Mouse (Mus musculus): ENCODE results near the gene Wdcp. TPM values are rescaled to one million over a fixed set of nuclear protein-coding genes. Genes with fewer than 3 reads are reported as not detected.

Gene Wdcp
- polyA plus RNA-seq, 1 experiment from 2014 or later = 17.1 TPM

DNA sequence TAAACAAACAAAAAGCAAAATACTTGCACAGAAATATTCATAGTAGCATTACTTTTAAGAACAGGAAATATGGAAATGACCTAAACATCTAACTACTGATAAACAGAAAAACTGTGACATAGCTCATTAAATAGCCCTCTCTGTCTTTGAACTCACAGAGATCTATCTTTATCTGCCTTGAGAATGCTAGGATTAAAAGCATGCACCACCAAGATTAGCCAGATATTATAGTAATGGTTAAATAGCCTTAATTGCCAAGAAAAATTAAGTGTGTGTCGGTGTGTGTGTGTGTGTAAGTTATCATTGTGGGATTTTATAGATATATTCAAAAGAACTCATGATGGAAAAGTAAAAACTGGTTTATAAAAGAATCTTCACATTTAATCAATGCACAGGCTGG lies 46.8 kb downstream of the Wdcp start:
- Histone ChIP-seq H3K4me2 (no peak overlapping the region), H3K27me3 (no peaks in the 10 kb centered on the region), H3K27ac (replicated peaks) (no peak overlapping the region), H3K9ac (no peak overlapping the region), H3K9me3 (no peaks in the 10 kb centered on the region), H3K36me3 (peaks cover 21% of the 10 kb centered on the region), H3K4me3 (no peak overlapping the region), H3K4me1 (replicated peaks) (no peaks in the 10 kb centered on the region)
- 95% methylated on average over 1 of the region's 1 CpGs for WGBS
- ATAC-seq (ENCODE audit: low read depth) = no peak

- peaks cover 22% of the 10 kb centered on the region for H3K36me3 ChIP-seq
- H3K4me3 ChIP-seq = no peak overlapping the region
- no peak overlapping the region for H3K9ac ChIP-seq
- WGBS = 91% methylated on average over 5 of the region's 5 CpGs
- H3K9me3 ChIP-seq = no peaks in the 10 kb centered on the region
- no peak overlapping the region for H3K4me2 ChIP-seq
- H3K4me1 ChIP-seq (replicated peaks) = no peaks in the 10 kb centered on the region
- H3K27ac ChIP-seq (replicated peaks) = no peak overlapping the region
- H3K27me3 ChIP-seq = no peaks in the 10 kb centered on the region
- ATAC-seq (ENCODE audit: low read depth) = no peak
Observed at GRCm38 (mm10) chr12:4898024-4898423, 54.9 kb downstream of the Wdcp start.

DNA sequence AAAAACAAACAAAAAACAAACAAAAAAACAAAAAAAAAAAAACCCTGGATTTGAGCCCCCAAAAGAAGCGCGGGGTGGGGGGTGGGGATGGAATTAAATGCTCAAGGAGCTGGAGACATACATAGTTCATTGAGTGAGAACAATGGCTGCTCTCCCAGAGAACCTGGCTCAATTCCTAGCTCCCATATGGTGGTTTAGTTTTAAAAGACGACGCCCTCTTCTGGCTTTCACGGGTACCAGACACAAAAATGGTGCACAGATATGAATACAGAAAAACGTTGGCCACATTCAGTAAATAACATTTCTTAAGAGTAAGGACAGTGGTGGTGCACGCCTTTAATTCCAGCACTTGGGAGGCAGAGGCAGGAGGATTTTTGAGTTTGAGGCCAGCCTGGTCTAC lies 62.8 kb downstream of the Wdcp start:
- peak overlapping the region; percentile 77 for H3K4me2 ChIP-seq
- no peak overlapping the region for H3K9ac ChIP-seq

DNA sequence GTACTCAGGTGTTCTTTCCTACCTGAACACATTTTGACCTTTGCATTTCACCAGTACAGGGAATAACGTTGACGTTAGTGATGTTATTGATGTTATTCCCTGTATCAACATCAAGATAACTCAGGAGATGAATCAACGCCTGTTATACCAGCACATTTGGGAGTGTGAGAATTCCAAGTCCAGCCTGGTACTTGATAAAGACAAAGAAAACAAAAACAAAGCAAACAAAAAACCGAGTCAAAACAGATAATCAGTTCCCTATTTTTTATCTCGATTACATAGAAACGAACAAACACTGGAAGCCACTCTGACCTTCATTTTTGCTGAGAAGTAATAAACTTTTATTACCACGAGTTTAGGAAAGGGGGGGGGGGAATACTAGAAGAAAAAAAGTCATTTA lies 63.4 kb downstream of the Wdcp start:
- no peaks in the 10 kb centered on the region for H3K27me3 ChIP-seq
- ATAC-seq (ENCODE audit: low read depth) = no peak
- H3K9ac ChIP-seq = peak overlapping the region; percentile 91
- H3K4me2 ChIP-seq = peak overlapping the region; percentile 77
- H3K9me3 ChIP-seq = no peaks in the 10 kb centered on the region
- H3K4me1 ChIP-seq (replicated peaks) = peaks cover 11% of the 10 kb centered on the region; the same call in 1 of the 2 replicates
- H3K4me3 ChIP-seq = peak overlapping the region; percentile 72
- no peak overlapping the region for H3K27ac ChIP-seq (replicated peaks)
- 55% methylated on average over 7 of the region's 7 CpGs for WGBS
- peaks cover 4% of the 10 kb centered on the region for H3K36me3 ChIP-seq

More for the DNA sequence above, 62.8 kb downstream of the Wdcp start:
- Histone ChIP-seq H3K27me3 (no peaks in the 10 kb centered on the region), H3K4me1 (replicated peaks) (peaks cover 11% of the 10 kb centered on the region; the same call in 1 of the 2 replicates), H3K9me3 (no peaks in the 10 kb centered on the region), H3K36me3 (peaks cover 8% of the 10 kb centered on the region), H3K4me3 (no peak overlapping the region), H3K27ac (replicated peaks) (no peak overlapping the region)
- ATAC-seq (ENCODE audit: low read depth) = no peak
- 82% methylated on average over 7 of the region's 7 CpGs for WGBS

DNA sequence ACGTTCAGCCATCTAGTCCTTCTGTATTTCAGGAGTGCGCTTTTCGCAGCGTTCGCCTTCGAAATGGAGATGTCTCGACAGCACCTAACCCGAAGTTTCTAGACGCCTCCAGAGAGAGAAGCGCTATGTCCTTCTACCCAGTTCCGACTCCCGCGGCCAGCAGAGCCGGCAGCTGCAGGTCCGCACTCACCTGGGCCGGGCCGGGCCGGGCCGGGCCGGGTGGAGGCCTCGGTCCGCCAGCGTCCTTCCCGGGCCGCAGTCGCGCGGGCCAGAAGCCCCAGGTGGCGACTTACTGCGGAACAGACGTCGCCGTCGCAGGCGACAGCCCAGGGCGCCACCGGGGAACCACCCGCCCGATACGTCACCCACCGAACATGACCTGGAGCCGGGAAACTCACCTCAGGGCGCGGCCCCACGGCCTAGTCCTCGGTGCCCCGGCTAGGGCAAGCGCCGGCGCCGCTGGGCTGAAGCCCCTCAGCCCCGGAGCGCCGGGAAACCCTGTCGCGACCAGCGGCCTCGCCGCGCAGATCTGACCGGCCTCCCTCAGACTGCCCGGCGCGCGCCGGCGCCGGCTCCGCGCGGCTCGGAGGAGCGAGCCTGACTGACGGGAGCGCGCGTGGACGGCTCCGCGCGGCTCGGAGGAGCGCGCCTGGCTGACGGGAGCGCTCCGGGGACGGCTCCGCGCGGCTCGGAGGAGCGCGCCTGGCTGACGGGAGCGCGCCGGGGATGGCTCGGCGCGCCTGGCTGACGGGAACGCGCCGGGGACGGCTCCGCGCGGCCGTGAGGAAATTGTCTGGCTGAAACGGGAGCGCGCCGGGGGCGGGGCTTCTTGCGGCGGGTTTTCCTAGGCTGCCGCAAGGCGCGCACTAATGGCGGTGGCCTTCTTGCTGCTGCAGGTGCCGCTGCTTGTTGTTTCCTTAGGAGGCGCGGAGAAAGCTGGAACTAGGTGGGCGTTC lies 64.1 kb downstream of the Wdcp start, which contains the start of gene Ubxn2a:
Gene Ubxn2a (minus strand): TSS at position 755 of the 956 bp plus-strand sequence.
- ATAC-seq (ENCODE audit: low read depth) = peak; percentile 96
- Histone ChIP-seq H3K27ac (replicated peaks) (peak within 1 kb of the TSS; percentile 89), H3K4me3 (peak within 1 kb of the TSS; percentile 72), H3K4me1 (replicated peaks) (peaks cover 11% of the 10 kb centered on the region; the same call in 1 of the 2 replicates), H3K27me3 (no peaks in the 10 kb centered on the region), H3K9me3 (no peaks in the 10 kb centered on the region), H3K36me3 (no peaks in the 10 kb centered on the region), H3K4me2 (peak within 1 kb of the TSS; percentile 77), H3K9ac (peak within 1 kb of the TSS; percentile 91)
- whole genome bisulfite sequencing = under 1% methylated on average over 119 of the region's 125 CpGs

DNA sequence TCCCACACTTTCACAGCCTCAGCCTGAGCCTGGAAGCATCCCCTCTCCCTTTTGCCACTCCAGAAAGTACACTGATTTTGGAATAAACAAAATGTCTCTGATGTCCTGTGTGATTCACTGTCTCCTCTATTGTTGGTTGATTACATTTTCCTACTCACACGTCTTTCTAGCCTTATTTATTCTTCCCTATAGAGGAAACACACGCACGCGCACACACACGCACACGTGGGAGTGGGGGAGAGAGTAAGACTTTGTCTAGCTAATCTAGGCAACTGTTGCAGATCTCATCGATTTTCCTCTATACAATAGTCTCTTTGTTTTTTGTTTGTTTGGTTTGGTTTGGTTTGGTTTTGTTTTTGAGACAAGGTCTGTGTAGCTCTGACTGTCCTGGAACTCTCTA lies 65.3 kb downstream of the Wdcp start:
- no peaks in the 10 kb centered on the region for H3K9me3 ChIP-seq
- no peak overlapping the region for H3K4me3 ChIP-seq
- no peak for ATAC-seq (ENCODE audit: low read depth)
- H3K36me3 ChIP-seq = no peaks in the 10 kb centered on the region
- H3K9ac ChIP-seq = no peak overlapping the region
- WGBS = 94% methylated on average over 7 of the region's 7 CpGs
- no peak overlapping the region for H3K4me2 ChIP-seq
- H3K27me3 ChIP-seq = no peaks in the 10 kb centered on the region
- H3K4me1 ChIP-seq (replicated peaks) = peaks cover 11% of the 10 kb centered on the region; the same call in 1 of the 2 replicates
- no peak overlapping the region for H3K27ac ChIP-seq (replicated peaks)

Other genes starting within 250 kb of the Wdcp start
- gene Fam228a, start 104.9 kb upstream of the Wdcp start, polyA plus RNA-seq (2015; fragmentation: Nextera tagmentation; extraction: Ambion mirVana) = 0.45 and 0.66 TPM in 2 replicates
- gene Pfn4, start 74.3 kb upstream of the Wdcp start, polyA plus RNA-seq (2015; fragmentation: Nextera tagmentation; extraction: Ambion mirVana) = 8.4 and 10.8 TPM in 2 replicates
- 3.5 and 4.8 TPM in 2 replicates for gene Fam228b, start 74.0 kb upstream of the Wdcp start, polyA plus RNA-seq (2015; fragmentation: Nextera tagmentation; extraction: Ambion mirVana)
- 245 and 256 TPM in 2 replicates for gene Sf3b6, start 25.8 kb upstream of the Wdcp start, polyA plus RNA-seq (2015; fragmentation: Nextera tagmentation; extraction: Ambion mirVana)
- 101 and 130 TPM in 2 replicates for gene Fkbp1b, start 1.7 kb upstream of the Wdcp start, polyA plus RNA-seq (2015; fragmentation: Nextera tagmentation; extraction: Ambion mirVana)
- 2.8 and 3.2 TPM in 2 replicates for gene Mfsd2b, start 31.1 kb downstream of the Wdcp start, polyA plus RNA-seq (2015; fragmentation: Nextera tagmentation; extraction: Ambion mirVana)
- gene Ubxn2a, start 64.4 kb downstream of the Wdcp start, polyA plus RNA-seq (2015; fragmentation: Nextera tagmentation; extraction: Ambion mirVana) = 41.0 and 45.4 TPM in 2 replicates
- 12.8 and 14.2 TPM in 2 replicates for gene Atad2b, start 74.0 kb downstream of the Wdcp start, polyA plus RNA-seq (2015; fragmentation: Nextera tagmentation; extraction: Ambion mirVana)